Mouse (Mus musculus): ENCODE data around the gene Sowaha. TPM values are rescaled to one million over a fixed set of nuclear protein-coding genes. Genes with fewer than 3 reads are reported as not detected.

Sowaha gene
- total RNA-seq, 1 experiment = 0.13 TPM

DNA sequence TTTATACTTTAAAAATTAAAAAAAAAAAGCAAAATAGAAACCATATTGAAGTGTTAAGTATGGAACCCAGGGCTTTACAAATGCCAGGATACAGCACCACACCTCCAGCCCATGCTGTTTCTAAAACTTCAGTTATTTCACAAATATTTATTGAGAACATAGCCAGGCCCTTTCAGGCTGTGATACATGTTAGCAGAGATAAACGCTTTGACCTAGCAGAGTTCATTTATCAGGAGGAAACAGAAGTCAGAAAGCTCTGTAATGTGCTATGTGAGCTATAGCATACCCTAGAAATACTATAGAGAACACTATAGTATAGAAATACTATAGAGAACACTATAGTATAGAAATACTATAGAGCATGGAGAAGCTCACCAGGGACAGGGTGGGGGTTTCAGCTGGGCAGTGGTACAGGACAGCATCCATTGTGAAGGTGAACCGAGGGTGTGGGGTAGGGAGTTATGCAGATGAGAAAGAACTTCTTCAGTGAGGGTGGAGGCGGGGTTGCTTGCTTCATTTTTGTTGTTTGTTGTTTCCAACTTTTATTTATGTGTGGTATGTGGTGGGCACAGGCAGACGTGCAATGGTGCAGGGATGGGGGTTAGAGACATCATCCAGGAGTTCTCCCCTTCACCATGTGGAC is 1.1 kb upstream of the Sowaha start:
- in situ Hi-C loops (cut with MboI; ENCODE audit: low sequenced_read_pairs in 2 of 2, unreplicated experiment in 2 of 2) = no loop called here

DNA sequence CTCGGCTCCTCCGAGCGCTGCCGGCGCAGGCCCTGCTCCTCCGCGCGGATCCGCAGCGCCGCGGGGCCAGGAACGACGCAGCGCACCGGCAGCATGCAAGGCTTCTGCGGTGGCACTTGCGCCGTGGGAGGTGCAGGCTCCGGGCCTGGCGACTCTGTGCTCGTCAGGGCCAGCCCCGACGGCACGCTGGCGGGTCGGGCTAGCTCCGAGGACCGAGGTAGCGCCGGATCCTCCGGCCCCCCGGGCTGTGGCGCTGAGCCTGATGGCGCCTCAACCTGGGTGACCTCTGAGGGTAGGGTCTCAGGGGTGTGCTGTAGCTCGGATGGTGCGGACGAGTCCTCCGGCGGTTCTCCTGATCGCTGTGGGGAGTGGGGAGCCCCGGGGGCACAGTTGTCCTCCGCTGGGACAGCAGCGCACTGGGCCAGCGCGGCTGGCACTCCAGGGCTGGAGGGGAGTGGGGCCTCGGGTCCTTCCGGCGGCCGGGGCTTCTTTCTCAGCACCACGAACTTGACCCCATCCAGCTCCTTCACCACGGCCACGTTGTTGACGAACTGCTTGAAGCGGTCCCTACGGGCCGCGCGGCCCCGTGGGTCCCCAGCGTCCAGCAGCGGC is 797 bp downstream of the Sowaha start:
- Histone ChIP-seq H3K9me3 (ENCODE audit: control insufficient read depth, insufficient read depth, low read depth, low read length) (no peaks in the 10 kb centered on the region), H3K36me3 (ENCODE audit: control insufficient read depth, insufficient read depth, low read length, poor library complexity, severe bottlenecking) (no peaks in the 10 kb centered on the region), H3K4me3 (ENCODE audit: insufficient read depth in 1 of 2, low read depth in 1 of 2, low read length in 2 of 2, poor library complexity in 1 of 2, severe bottlenecking in 1 of 2) (peak overlapping the region; percentile 61 to 67), H3K9ac (ENCODE audit: insufficient read depth, low read depth, low read length, poor library complexity, severe bottlenecking) (peak overlapping the region; percentile 15; the same call in 1 of the 2 replicates), H3K4me1 (ENCODE audit: control insufficient read depth in 2 of 2, insufficient read depth in 2 of 2, low read length in 2 of 2, poor library complexity in 1 of 2) (peaks cover 0 to 2% of the 10 kb centered on the region in 2 experiments; a peak in 1 of 4 replicates), H3K27ac (ENCODE audit: insufficient read depth, low read depth, low read length, poor library complexity, severe bottlenecking) (no peak overlapping the region)
- no peak for DNase-seq (ENCODE audit: low read depth, low spot score)
- TF ChIP-seq CHD2 (IDR thresholded peaks at IDR 0.05; ENCODE audit: low read depth, low read length) = no peak
- TF ChIP-seq MAFK (IDR thresholded peaks at IDR 0.05; ENCODE audit: insufficient read depth, low read depth, low read length) = no peak
- no peak for TF ChIP-seq ZNF384 (IDR thresholded peaks at IDR 0.05; ENCODE audit: low read depth, low read length)
- no peak for TF ChIP-seq HCFC1 (IDR thresholded peaks at IDR 0.05; ENCODE audit: borderline replicate concordance, insufficient read depth, low read length)
- no peak for TF ChIP-seq ZC3H11A (IDR thresholded peaks at IDR 0.05; ENCODE audit: borderline replicate concordance, low read depth, low read length)
- in situ Hi-C loops (cut with MboI; ENCODE audit: low sequenced_read_pairs in 2 of 2, unreplicated experiment in 2 of 2) = no loop called here

More for the DNA sequence above, 1.1 kb upstream of the Sowaha start:
- no peak overlapping the region for H3K9ac ChIP-seq (ENCODE audit: insufficient read depth, low read depth, low read length, poor library complexity, severe bottlenecking)
- no peak overlapping the region for H3K27ac ChIP-seq (ENCODE audit: insufficient read depth, low read depth, low read length, poor library complexity, severe bottlenecking)
- H3K36me3 ChIP-seq (ENCODE audit: control insufficient read depth, insufficient read depth, low read length, poor library complexity, severe bottlenecking) = no peaks in the 10 kb centered on the region
- TF ChIP-seq ZC3H11A (IDR thresholded peaks at IDR 0.05; ENCODE audit: borderline replicate concordance, low read depth, low read length) (no peak), HCFC1 (IDR thresholded peaks at IDR 0.05; ENCODE audit: borderline replicate concordance, insufficient read depth, low read length) (no peak), MAFK (IDR thresholded peaks at IDR 0.05; ENCODE audit: insufficient read depth, low read depth, low read length) (no peak), ZNF384 (IDR thresholded peaks at IDR 0.05; ENCODE audit: low read depth, low read length) (no peak), CHD2 (IDR thresholded peaks at IDR 0.05; ENCODE audit: low read depth, low read length) (no peak)
- no peak overlapping the region for H3K4me3 ChIP-seq (ENCODE audit: insufficient read depth in 1 of 2, low read depth in 1 of 2, low read length in 2 of 2, poor library complexity in 1 of 2, severe bottlenecking in 1 of 2)
- no peak for DNase-seq (ENCODE audit: low read depth, low spot score)
- H3K4me1 ChIP-seq (ENCODE audit: control insufficient read depth in 2 of 2, insufficient read depth in 2 of 2, low read length in 2 of 2, poor library complexity in 1 of 2) = peaks cover 0 to 2% of the 10 kb centered on the region in 2 experiments; a peak in 1 of 4 replicates
- H3K9me3 ChIP-seq (ENCODE audit: control insufficient read depth, insufficient read depth, low read depth, low read length) = no peaks in the 10 kb centered on the region

DNA sequence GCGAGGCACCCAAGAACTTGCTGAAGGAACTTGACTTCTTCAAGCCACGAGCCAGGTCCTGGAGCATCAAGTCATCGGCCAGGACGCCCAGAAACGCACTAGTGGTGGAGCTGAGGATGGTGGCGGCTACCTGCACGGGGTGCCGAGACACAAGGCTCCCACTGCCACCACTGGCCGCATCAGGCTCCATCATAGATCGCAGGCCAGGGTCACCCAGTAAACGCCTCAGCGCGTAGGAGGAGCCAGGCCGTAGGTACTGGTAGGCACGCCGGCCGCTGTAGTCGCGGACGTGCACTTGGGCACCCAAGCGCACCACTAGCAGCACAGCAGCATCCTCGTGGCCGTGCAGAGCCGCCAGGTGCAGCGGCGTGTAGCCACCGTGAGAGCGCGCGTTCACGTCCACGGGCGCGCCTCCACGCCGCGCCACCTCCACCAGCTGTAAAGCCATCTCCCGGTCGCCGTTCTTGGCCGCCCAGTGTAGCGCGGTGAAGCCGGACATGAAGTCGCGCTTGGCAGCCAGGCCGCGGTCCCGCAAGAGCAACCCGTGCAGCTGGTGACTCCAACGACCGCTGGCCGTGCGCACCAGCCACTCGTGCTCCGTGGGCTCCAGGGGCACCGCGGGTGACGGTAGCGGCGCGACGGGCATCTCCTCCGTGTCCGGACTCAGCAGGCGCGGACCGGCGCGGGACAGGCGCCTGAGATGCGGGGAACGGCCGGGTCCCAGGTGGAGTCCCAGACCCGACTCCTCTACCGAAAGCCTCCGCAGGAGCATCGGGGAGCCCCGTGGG is 1.5 kb downstream of the Sowaha start:
- Histone ChIP-seq H3K27ac (ENCODE audit: insufficient read depth, low read depth, low read length, poor library complexity, severe bottlenecking) (no peak overlapping the region), H3K9ac (ENCODE audit: insufficient read depth, low read depth, low read length, poor library complexity, severe bottlenecking) (peak overlapping the region; percentile 15; the same call in 1 of the 2 replicates), H3K4me3 (ENCODE audit: insufficient read depth in 1 of 2, low read depth in 1 of 2, low read length in 2 of 2, poor library complexity in 1 of 2, severe bottlenecking in 1 of 2) (peak overlapping the region; percentile 61 to 67), H3K36me3 (ENCODE audit: control insufficient read depth, insufficient read depth, low read length, poor library complexity, severe bottlenecking) (no peaks in the 10 kb centered on the region), H3K9me3 (ENCODE audit: control insufficient read depth, insufficient read depth, low read depth, low read length) (no peaks in the 10 kb centered on the region), H3K4me1 (ENCODE audit: control insufficient read depth in 2 of 2, insufficient read depth in 2 of 2, low read length in 2 of 2, poor library complexity in 1 of 2) (peaks cover 0 to 2% of the 10 kb centered on the region in 2 experiments; a peak in 1 of 4 replicates)
- in situ Hi-C loops (cut with MboI; ENCODE audit: low sequenced_read_pairs in 2 of 2, unreplicated experiment in 2 of 2) = no loop called here
- TF ChIP-seq MAFK (IDR thresholded peaks at IDR 0.05; ENCODE audit: insufficient read depth, low read depth, low read length) = no peak
- TF ChIP-seq ZC3H11A (IDR thresholded peaks at IDR 0.05; ENCODE audit: borderline replicate concordance, low read depth, low read length) = no peak
- no peak for TF ChIP-seq ZNF384 (IDR thresholded peaks at IDR 0.05; ENCODE audit: low read depth, low read length)
- no peak for TF ChIP-seq HCFC1 (IDR thresholded peaks at IDR 0.05; ENCODE audit: borderline replicate concordance, insufficient read depth, low read length)
- TF ChIP-seq CHD2 (IDR thresholded peaks at IDR 0.05; ENCODE audit: low read depth, low read length) = no peak
- DNase-seq (ENCODE audit: low read depth, low spot score) = no peak

DNA sequence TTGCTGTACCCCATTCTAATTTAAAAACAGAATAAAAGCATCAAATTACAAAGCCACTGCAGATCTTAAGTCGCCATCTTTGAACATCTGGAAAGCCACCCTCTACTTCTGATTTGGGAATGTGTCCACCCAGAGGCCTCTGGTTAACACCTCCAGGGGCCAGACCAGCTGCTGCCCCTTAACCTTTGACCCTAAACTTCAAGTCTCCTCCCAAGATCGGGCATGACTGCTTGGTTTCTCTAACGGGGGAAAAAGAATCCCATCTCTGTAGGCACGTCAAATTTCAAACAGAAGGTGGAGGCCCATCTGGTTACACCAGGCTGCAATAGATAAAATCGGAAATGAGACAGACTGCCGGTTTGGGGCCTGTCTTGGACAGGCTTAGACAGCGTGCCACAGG is 2.2 kb downstream of the Sowaha start:
- no peak for DNase-seq (ENCODE audit: low read depth, low spot score)
- Histone ChIP-seq H3K4me1 (ENCODE audit: control insufficient read depth in 2 of 2, insufficient read depth in 2 of 2, low read length in 2 of 2, poor library complexity in 1 of 2) (peaks cover 0 to 2% of the 10 kb centered on the region in 2 experiments; a peak in 1 of 4 replicates), H3K27ac (ENCODE audit: insufficient read depth, low read depth, low read length, poor library complexity, severe bottlenecking) (no peak overlapping the region), H3K9ac (ENCODE audit: insufficient read depth, low read depth, low read length, poor library complexity, severe bottlenecking) (no peak overlapping the region), H3K36me3 (ENCODE audit: control insufficient read depth, insufficient read depth, low read length, poor library complexity, severe bottlenecking) (no peaks in the 10 kb centered on the region), H3K9me3 (ENCODE audit: control insufficient read depth, insufficient read depth, low read depth, low read length) (no peaks in the 10 kb centered on the region), H3K4me3 (ENCODE audit: insufficient read depth in 1 of 2, low read depth in 1 of 2, low read length in 2 of 2, poor library complexity in 1 of 2, severe bottlenecking in 1 of 2) (no peak overlapping the region)
- TF ChIP-seq HCFC1 (IDR thresholded peaks at IDR 0.05; ENCODE audit: borderline replicate concordance, insufficient read depth, low read length) = no peak
- no peak for TF ChIP-seq MAFK (IDR thresholded peaks at IDR 0.05; ENCODE audit: insufficient read depth, low read depth, low read length)
- no peak for TF ChIP-seq ZNF384 (IDR thresholded peaks at IDR 0.05; ENCODE audit: low read depth, low read length)
- no peak for TF ChIP-seq CHD2 (IDR thresholded peaks at IDR 0.05; ENCODE audit: low read depth, low read length)
- no peak for TF ChIP-seq ZC3H11A (IDR thresholded peaks at IDR 0.05; ENCODE audit: borderline replicate concordance, low read depth, low read length)
- in situ Hi-C loops (cut with MboI; ENCODE audit: low sequenced_read_pairs in 2 of 2, unreplicated experiment in 2 of 2) = no loop called here

All from ES-E14 (cell line).